Mouse (Mus musculus) WW6 (cell line): ENCODE measurements around the gene Grap.

ENCODE experiments used
- DNase-seq: peaks from one replicate; pipeline ENCODE4 v3.0.0-alpha.2; 2013; ENCODE audit warnings: low read depth, low spot score

Grap gene

GRCm38 (mm10) chr11:61683907-61684731 lies 31.1 kb downstream of the Grap start, which contains the start of gene Fam83g:
Gene Fam83g (plus strand): TSS chr11:61684091.
- no peak for DNase-seq

GRCm38 (mm10) chr11:61685119-61685725 lies 32.2 kb downstream of the Grap start:
- no peak for DNase-seq

- DNase-seq = no peak
Measured at GRCm38 (mm10) chr11:61686141-61686540, 33.1 kb downstream of the Grap start.

GRCm38 (mm10) chr11:61686906-61687453 lies 33.9 kb downstream of the Grap start:
- DNase-seq = no peak

- no peak for DNase-seq
Measured at GRCm38 (mm10) chr11:61687595-61687994, 34.5 kb downstream of the Grap start.

GRCm38 (mm10) chr11:61692996-61693395 lies 39.9 kb downstream of the Grap start:
- no peak for DNase-seq

- no peak for DNase-seq
Measured at GRCm38 (mm10) chr11:61698852-61699251, 45.8 kb downstream of the Grap start.

GRCm38 (mm10) chr11:61699460-61699859 lies 46.4 kb downstream of the Grap start:
- DNase-seq = no peak

- no peak for DNase-seq
Measured at GRCm38 (mm10) chr11:61699933-61700332, 46.9 kb downstream of the Grap start.

GRCm38 (mm10) chr11:61701696-61702095 lies 48.6 kb downstream of the Grap start:
- DNase-seq = no peak

- DNase-seq = no peak
Measured at GRCm38 (mm10) chr11:61702494-61702893, 49.4 kb downstream of the Grap start.

- DNase-seq = no peak
Measured at GRCm38 (mm10) chr11:61705581-61705980, 52.5 kb downstream of the Grap start.

GRCm38 (mm10) chr11:61706232-61706631 lies 53.2 kb downstream of the Grap start:
- DNase-seq = no peak

GRCm38 (mm10) chr11:61708928-61709327 lies 55.9 kb downstream of the Grap start:
- DNase-seq = peak; percentile 50

- DNase-seq = peak; percentile 26
Measured at GRCm38 (mm10) chr11:61713157-61713855, 60.2 kb downstream of the Grap start.

- DNase-seq = peak; percentile 77
Measured at GRCm38 (mm10) chr11:61714346-61715117, 61.5 kb downstream of the Grap start.

- DNase-seq = no peak
Measured at GRCm38 (mm10) chr11:61715130-61715529, 62.1 kb downstream of the Grap start.

- DNase-seq = no peak
Measured at GRCm38 (mm10) chr11:61717990-61718389, 64.9 kb downstream of the Grap start.

- no peak for DNase-seq
Measured at GRCm38 (mm10) chr11:61719387-61719786, 66.3 kb downstream of the Grap start.

GRCm38 (mm10) chr11:61719826-61720225 lies 66.8 kb downstream of the Grap start:
- no peak for DNase-seq

- no peak for DNase-seq
Measured at GRCm38 (mm10) chr11:61720636-61721035, 67.6 kb downstream of the Grap start, which contains the start of gene Slc5a10. Gene Slc5a10 (minus strand): TSS chr11:61720826.
